Mouse (Mus musculus): ENCODE data around the gene Nrd1.

Gene Nrd1

DNA sequence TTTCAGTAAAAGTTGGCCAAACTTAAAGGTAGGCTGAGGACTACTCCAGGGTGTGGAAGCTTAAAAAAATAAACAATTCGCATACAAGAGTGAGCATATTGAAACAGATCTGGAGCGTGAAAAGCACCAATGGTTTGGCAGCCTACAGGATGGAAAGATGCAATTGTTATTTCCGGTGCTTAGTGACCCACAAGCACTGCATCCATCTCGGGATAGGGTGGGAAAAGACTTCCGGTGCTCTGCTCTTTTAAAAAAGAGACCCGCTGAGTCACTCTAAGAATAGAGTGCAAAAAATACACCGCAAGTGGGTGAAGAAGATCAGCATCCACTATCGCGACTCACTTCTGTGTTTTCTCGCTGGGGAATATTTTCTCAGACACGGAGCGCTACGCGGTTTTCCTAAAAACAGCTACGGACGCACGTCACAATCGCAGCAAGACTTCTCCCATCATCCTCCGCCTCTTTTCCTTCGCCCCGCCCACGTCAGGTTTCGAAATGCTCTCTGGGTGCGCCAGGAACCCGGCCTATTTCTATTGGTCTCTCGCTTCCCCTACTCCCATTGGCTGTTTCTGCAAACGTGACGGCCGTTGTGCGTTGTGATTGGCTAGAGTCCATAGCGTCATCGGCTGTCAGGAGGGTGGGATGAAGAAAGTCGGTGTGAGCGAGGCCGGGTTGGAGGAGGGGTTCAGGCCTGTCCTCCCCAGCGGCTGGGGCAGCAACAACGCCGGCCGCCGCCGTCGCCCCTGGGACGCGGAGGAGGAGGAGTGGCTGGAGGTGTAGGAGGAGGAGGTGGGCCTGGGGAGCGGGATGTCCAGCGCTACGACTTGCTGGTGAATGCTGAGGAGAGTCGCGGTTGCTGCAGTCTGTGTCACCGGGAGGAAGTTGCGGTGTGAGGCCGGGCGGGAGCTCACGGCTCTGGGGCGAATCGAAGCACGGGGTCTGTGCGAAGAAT is at the start of gene Nrd1:
TSS of gene Nrd1 (plus strand) at position 657 of the 952 bp plus-strand sequence.
- DNase-seq: peak; percentile 97 to 99

DNA sequence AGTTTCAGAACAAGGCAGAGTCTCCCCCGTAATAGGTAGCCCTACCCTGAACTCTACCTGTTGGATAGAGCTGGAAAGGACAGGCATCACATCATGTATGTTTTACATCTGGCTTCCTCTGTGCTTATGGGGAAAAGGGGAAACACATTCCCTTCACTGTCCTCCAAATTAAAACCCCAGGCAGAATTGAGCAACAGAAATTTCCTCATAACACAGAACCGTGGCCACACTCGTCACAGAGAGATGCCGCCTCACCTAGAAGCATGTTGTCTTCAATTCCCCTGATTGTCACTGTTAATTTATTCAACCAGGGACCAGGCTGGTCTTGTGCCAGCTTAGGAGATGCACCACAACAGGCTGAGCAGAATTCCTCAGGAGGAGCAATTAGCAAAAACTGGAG is 48.8 kb upstream of the Nrd1 start:
- peak in 1 of 2 experiments; percentile 19 for DNase-seq

DNA sequence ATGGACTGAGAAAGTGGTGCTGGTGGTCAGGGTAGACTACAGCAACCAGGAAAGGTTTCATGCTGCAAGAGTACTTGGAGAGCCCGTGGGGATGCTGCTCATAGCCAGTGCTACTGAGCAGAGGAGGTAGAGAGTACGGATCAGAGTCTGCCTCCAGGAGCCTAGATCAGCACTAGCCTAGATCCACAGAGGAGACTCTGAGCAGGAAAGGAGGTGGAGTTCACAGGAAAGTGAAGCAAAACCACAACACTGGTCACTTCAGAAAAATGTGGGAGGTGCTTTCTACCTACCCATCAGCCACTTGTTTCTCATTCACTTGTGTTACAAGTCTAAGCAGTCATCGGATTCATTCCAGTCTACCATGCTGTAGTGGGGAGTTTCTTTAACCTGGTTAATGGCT is 40.8 kb upstream of the Nrd1 start:
- DNase-seq: no peak

DNA sequence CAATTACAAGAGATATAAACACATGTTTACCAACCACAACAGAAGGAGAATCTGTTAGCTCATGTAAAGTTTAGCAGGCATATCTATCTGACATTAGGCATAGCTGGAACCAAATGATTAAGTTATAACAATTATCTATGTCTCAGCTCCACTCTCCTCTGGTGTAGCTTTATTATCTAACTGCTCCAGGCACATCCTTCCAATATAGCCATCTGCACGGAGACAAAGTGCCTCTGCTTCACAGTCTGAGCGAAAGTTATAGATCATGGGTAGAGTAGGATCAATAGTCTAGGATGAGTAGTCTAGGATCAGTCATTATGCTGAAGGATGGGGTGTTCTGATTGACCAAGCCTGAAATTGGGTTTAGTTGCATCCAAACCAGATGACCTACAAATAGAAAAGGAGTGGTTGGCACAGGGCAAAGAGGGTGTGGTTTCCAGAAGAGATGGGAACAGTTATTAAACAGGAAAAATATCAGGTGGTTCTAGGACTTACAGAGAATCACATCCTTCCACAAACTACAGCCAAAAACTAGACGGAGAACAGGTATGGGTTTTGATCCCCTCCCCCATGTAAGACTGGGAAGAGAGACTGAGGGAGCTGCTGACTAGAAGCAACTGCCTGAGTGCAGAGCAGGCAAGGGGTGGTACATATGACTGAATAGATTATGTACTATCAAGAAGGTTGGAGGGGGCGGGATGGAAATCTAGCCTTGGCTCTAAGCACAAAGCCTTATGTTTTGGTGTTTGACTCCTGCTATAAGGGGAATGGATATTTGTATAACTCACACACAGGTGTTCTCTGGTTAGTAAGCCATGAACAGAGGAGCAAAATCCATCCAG is 39.6 kb upstream of the Nrd1 start:
- no peak for DNase-seq

DNA sequence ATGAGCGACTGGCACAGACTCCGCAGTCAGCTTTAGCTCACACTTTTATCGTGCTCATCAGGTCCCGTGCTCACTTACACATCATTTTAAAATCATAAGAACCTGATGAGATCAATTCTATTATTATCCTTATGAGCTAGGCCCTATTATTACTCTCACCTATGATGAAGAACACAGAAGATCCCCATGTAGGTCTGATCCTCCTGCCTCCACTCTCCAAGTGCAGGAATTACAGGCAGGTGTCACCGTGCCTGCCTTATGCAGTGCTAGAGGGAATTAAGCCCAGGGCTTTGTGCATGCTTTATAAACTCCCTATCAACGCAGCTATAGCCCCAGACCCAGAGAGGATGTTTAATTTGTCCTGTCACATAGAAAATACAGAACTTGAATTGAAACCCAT is 37.4 kb upstream of the Nrd1 start:
- no peak for DNase-seq

DNA sequence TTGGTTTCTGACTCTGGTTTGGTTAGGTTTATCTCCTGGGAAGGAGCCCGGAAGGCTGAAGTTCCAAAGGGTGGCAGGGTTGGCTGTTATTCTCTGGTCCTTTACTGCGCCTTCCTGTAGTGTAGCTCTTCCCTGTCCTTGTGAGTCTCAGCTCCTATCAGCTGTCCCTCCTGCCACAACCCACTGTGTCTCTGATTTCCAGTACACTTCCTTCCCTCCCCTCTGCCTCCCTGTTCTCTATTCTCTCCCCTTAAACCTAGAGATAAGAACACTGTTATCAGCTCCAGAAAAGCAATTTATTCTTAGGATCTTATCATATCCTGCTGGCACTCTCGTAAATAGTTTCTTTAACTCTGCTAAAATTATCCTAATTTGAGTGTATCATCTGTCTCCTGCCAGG is 30.9 kb upstream of the Nrd1 start:
- no peak for DNase-seq

DNA sequence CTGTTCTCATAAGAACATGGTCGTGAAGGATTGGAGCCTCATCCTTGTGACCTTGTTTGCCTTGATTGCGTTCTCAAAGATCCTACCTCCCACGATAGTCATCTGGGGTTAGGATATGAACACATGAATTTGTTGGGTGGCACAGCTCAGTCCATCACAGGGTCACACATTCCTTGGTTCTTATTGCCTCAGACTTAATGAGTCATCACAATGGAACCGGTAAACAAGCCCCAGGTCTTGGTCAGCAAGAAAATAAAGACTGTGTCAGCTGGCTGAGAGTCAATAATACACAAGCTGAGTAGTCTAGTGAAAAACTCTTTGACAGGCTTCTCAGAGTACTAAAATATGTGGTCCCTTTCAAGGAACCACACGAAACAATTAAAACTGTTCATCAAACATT is 29.4 kb upstream of the Nrd1 start:
- no peak for DNase-seq

DNA sequence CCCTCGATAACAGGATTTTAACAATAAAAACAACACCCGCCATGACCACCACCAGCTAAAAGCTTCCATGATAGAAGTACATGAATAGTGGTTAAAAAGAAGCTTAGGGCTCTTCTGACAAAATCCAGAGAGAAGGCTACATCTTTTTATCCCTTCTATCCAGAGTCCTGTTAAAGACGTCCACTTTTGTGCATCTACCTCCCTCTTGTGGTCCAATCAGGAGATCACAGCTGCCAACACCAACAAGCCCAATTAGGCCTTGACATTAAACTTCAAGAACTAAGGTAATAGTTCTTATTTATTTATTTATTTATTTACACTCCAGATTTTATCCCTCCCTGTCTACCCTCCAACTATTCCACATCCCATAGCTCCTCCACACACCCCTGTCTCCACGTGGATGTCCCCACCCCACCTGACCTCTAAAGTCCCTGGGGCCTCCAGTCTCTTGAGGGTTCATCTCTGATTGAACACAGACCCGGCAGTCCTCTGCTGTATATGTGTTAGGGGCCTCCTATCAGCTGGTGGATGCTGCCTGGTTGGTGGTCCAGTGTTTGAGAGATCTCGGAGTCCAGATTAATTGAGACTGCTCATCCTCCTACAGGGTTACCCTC is 23.9 kb upstream of the Nrd1 start:
- peak; percentile 61 to 66 for DNase-seq

DNA sequence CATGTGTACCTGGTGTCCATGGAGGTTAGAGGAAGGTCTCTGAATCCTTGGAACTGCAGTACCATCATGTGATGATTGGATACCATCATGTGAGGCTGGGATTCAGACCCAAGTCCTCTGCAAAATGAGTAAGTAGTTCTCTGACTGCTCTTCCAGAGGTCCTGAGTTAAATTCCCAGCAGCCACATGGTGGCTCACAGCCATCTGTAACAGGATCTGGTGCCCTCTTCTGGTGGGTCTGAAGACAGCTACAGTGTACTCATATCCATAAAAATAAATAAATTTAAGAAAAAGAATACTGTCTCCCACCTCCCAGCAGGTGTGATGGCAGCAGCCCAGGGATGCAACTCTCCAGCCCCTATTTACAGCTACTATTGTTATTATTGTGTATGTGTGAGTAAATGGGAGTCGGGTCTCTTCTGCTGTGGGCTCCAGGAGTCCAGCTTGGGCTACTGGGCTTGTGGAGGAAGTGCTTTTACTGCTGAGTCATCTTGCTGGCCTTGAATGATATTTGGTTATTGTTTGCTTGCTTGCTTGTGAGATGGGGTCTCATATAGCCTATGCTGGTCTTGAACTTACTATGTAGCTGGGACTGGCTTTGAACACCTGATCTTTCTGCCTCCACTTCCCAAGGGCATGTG is 13.5 kb upstream of the Nrd1 start:
- DNase-seq: no peak

DNA sequence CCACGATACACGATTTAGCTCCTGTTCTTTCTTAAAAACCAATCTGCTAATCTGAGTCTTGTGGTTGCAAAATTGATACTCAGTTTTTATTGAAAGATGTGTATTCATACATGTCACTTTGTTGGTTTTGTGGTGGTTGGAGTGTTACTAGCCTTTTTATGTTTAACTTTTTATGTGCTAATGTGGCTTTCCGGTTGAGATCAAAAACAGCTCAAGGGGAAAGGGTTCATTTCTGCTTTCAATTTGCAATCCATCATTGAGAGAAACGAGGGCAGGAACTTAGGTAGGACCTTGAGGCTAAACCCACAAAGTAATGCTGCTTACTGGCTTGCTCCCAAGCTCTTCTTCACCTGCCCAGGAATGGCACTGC is 13.0 kb upstream of the Nrd1 start:
- DNase-seq: no peak

DNA sequence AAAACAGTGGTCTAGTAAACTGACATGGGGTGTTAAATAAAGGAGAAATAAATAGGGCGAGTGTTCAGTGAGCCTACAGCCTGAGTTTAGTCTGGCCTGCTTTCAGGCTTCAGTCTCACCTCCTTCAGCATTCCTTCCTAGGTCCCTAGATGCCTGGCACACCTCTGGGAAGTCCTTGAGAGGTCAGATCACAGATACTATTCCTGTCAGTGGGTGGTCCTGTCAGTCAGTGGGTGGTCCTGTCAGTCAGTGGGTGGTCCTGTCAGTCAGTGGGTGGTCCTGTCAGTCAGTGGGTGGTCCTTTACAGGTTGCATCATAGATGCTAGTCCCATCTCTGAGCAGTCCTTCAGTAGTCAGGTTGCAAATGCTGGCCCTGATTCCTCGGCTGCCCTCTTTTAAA is 11.0 kb upstream of the Nrd1 start:
- no peak for DNase-seq

DNA sequence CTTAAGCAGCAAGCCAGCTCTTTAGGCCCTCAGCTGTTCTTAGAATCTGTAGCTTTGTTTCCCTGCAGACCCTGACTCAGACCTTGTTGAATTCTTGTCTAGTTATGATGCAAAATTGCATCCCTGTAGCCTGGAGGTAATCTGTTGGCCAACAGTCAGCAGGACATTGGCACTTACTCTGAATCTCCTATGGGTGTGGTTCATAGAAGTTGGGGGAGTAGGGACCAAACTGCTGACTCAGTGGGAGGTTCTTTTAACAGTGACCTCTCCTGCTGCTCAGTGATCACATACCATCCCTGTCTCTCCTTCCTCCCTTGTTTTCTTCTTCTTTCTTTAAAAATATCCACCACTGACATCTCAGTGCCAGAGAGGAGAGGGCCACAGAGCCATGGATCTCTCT is 10.4 kb upstream of the Nrd1 start:
- no peak for DNase-seq

DNA sequence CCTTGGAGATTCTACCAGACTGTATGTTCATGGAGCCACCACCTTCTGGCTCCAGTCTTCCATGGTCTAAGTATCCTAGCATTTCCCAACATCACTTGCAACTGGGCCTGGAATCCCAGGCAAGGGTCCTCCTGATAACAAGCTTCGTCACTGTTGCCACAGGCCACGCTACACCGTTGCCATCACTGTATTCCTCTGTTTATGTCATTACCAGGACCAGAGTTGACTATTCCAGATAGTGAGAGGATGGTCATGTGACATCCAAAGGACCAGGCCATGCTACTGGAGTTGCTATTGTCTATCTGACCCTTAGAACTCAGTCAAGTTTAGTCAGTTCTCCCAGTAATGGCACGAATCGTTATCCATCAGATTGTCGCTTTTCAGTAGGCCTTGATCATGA is 9.9 kb upstream of the Nrd1 start:
- no peak for DNase-seq

DNA sequence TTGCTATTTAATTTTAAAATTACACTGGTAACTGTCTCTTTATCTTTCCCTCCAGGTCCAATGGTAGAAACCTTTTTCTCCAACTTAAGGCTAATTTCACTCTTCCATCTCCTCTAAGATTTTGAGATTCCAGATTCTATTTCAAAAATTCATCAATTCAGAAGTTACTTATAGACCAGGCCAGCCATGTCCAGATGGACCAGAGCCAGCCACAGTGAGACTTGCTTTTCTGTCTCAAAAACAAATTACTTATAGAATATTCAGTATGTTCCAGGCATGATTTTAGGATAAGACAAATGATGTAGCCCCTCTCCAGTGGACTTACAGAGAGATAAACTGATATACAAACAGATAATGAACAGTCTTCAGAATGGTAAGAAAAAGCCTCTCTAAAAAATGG is 8.6 kb upstream of the Nrd1 start:
- no peak for DNase-seq

DNA sequence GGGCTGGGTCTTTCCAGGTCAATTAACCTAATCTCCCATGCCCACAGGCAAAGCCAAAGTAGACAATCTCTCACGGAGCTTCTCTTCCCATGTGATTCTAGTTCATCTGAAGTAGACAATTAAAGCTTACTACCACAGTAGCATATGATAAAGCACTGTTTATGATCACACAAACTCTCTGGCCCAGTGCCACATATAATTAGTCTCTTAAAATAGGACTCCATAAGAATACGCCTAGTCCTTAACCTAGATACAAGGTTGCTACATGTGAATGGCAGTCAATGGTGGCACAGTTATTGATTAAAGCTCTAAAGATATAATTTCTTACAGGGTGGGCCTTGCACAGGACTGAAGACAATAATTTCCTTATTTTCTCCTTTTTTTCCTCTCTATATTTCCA is 7.5 kb upstream of the Nrd1 start:
- DNase-seq: no peak

DNA sequence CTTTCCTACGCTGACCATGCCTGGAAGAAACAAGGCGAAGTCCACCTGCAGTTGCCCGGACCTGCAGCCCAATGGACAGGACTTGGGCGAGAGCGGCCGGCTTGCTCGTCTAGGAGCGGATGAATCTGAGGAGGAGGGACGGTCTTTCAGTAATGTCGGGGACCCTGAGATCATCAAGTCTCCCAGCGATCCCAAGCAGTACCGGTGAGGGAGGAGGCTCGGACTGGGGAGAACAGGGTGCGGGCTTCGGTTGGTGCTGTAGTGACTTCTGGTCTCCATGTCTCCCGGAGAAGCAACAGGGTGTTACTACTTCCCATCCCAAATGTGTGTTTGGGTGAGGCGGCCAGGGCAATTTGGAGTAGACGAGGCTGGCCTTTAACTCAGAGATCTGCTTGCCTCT is 506 bp downstream of the Nrd1 start:
- DNase-seq: no peak

DNA sequence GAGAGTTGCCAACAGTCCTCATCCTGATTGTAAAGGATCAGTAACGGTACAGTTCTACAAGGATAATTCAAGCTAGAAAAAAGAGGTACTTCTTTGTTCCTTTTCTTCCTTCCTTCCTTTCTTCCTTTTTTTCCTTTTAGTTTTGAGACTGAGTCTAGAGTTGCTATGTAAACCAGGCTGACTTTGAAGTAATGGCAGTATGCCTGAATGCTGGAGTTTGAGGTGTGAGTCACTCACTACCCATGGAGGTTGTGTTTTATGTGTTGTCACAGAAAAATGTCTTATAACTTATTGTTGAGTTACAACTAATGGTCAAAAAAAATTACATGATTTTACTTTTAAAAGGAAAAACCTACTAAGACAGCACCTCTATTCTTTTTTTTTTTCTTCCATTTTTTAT is 7.6 kb downstream of the Nrd1 start:
- DNase-seq: no peak

DNA sequence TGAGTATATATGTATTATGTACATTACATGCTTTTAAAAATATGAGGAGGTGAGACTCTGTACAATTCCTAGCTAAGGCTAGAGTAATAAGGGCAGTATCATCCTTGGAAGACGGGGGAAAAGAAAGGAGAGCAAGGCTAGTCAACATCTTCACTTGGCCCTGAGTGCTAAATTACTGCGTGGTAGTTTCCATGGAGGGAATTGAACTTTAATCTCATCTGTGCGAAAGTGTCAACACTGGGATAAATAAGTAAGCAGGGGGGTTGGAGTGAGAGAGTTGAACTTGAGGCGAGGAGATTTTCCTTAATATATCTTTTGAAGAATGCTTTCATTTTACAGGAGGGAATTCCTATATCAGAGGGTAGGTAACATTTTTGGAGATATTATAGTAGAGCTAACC is 13.6 kb downstream of the Nrd1 start:
- no peak for DNase-seq

DNA sequence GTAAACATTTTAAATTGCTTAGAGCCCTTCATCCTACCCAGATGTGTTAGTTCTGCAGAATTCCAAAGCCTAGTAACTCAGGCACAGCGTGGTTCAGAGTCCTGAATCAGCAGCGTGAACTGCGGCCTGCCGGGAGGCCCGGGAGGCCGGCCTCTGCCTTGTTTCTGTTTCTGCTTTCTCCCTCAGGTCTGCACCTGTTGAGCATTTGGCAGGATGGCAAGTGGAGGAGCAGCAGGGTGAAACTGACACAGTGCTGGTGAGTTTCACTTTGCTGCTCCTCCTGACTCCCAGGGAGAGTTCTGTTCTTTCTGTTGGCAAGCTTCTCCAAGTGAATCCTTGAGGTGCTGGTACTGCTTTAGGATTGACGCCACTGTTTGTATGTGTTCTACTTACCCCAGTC is 17.0 kb downstream of the Nrd1 start:
- peak; percentile 39 to 56 for DNase-seq

DNA sequence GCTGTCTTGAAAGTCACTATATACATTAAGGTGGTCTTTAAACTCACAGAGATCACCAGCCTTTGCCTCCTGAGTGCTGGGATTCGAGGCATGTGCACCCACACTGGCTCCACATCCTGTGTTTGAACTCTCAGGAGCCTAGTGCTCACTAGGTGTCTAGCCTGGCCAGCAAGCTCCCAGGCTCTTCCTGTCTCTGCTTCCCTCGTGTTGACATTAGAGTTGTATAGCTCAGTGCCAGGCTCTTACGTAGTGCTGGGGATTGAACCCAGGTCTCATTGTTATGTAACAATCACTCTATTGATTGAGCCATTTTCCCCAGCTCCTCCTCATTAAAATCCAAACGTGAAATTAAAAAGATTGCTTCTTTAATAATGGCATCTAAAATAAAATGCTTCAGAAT is 18.8 kb downstream of the Nrd1 start:
- no peak for DNase-seq

DNA sequence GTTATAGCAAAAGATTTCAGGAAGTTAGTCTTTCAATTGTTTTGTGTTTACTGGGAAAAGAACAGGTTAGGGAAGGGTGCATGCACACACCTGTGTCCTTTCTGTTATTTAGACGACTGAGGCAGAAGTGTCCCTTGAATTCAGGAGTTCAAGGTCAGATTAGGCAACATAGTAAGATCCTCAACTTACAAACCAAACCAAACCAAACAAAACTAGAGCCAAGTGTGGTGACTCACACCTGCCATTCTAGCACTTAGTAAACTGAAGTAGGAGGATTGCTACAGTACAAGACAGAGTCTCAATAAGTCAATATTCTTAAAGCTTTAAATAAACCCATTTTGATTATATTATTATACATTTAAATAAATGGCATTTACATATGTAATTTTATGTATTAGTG is 21.5 kb downstream of the Nrd1 start:
- DNase-seq: no peak

DNA sequence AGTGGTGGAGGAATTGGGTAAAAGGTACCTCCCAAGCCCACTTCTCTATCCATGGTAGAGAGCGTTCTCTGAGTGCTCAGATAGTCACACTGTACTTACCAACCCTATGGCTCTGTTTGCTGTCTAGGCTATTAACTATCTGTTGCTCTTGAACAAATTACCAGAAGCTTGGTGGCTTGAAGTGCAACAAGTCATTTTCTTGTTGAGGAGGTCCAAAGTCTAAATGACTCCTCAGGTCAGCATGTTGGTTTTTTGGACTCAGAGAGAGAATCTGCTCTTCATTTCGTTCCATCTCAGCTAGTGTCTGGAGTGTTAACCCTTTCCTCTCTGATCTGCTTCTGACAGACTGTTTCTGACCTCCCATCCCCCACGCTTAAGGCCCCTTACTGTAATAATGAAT is 24.6 kb downstream of the Nrd1 start:
- no peak for DNase-seq

DNA sequence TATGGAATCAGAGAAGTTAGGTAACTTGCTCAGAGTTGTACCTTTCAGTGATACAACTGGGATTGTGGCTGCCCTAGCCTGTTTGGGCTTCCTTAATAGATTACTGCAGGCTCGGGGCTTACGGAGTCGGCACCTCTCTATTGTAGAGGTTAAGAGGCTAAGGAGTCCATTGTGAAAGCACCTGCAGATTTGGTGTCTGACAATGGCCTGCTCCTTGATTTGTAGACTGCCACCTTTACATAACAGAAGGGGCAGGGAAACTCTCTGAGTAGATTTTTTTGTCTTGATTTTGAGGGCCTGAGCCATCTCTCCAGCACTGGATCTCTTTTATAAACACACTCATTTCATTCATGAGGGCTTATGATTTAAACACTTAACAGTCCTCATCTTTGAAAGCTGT is 26.1 kb downstream of the Nrd1 start:
- DNase-seq: no peak
